Mouse (Mus musculus) forebrain, postnatal 0 days (tissue): ENCODE data around the gene Prkcb. TPM values are rescaled to one million over a fixed set of nuclear protein-coding genes. Genes with fewer than 3 reads are reported as not detected.

ENCODE experiments used
- ATAC-seq: fragments of 200-750 bp; cut with Nextera tagmentation; 2 replicates; pipeline ENCODE4 v1.8.0; 2017; ENCODE audit warnings: mild to moderate bottlenecking, moderate library complexity
- DNase-seq: peaks from one replicate; pipeline ENCODE4 v3.0.0-alpha.2; 2015
- H3K27ac ChIP-seq: fragments of 300-500 bp; sonication (generic); 2 replicates; pipeline ENCODE4 v1.5.1; 2014; ENCODE audit warnings: low read depth, mild to moderate bottlenecking, antibody characterized with exemption, low read length, moderate library complexity, mixed read lengths
- H3K27me3 ChIP-seq: fragments of 300-500 bp; sonication (generic); 2 replicates; pipeline ENCODE4 v1.6.1; 2014; ENCODE audit warnings: mild to moderate bottlenecking, low read length, mixed read lengths; ENCODE audit not compliant: insufficient read depth
- H3K36me3 ChIP-seq: fragments of 300-500 bp; sonication (generic); 2 replicates; pipeline ENCODE4 v1.6.1; 2014; ENCODE audit warnings: mild to moderate bottlenecking, moderate library complexity; ENCODE audit not compliant: insufficient read depth
- H3K4me1 ChIP-seq: fragments of 300-500 bp; sonication (generic); 2 replicates; pipeline ENCODE4 v1.6.1; 2014; ENCODE audit warnings: antibody characterized with exemption; ENCODE audit not compliant: insufficient read depth
- H3K4me2 ChIP-seq: fragments of 300-500 bp; sonication (generic); 2 replicates; pipeline ENCODE4 v1.6.1; 2014; ENCODE audit warnings: low read depth, mild to moderate bottlenecking, moderate library complexity
- H3K4me3 ChIP-seq: fragments of 300-500 bp; sonication (generic); 2 replicates; pipeline ENCODE4 v1.5.1; 2014; ENCODE audit warnings: low read depth, low read length, mixed read lengths
- H3K9ac ChIP-seq: fragments of 300-500 bp; sonication (generic); 2 replicates; pipeline ENCODE4 v1.6.1; 2014; ENCODE audit warnings: mild to moderate bottlenecking
- H3K9me3 ChIP-seq: fragments of 300-500 bp; sonication (generic); 2 replicates; pipeline ENCODE4 v1.6.1; 2016; ENCODE audit warnings: low read length
- CTCF ChIP-seq: sonication (generic); IDR thresholded peaks from 2 replicates; pipeline ENCODE4 v1.5.1; 2016; ENCODE audit warnings: antibody characterized with exemption, control low read depth, low read depth
- WGBS: fragments of 180-500 bp; shearing (Covaris S2); extraction: QIAGEN DNeasy Blood & Tissue Kit; methylation state at CpG from one replicate; pipeline ENCODE4 v1.1.7; 2014; 5-methylcytosine and 5-hydroxymethylcytosine counted together
- polyA plus RNA-seq: library from polyadenylated mRNA; unstranded; fragments of >200 nt; fragmentation: Nextera tagmentation; extraction: Ambion mirVana; gene quantifications from 2 replicates; pipeline ENCODE4 v1.2.1, GENCODE M21; 2015
- total RNA-seq: library from RNA; depleted of rRNA; stranded (reverse); fragments of >200 nt; gene quantifications from 2 replicates; pipeline ENCODE4 v1.2.3, GENCODE M21; 2014

Gene Prkcb
- total and polyA plus RNA-seq, 2 experiments from 2014 or later: 145 to 207 TPM

DNA sequence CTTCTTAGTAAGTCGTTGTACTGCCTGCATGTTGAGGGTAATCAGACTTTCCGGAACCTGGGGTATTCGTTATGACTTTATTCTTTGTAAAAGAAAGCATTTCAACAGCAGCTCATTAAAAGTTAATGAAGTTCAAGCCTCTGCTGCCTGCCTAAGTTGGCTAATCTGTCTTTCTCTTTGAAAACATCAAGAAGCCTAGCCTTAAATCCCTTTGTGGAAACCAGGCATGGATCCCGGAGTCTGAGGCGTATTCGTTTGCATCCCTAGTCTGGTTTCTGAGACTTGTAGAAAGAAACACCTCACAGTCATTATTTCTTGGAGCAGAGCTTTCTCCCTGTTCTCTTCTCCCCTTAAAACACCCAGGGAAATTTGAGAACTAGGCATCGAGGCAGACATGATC, 90.7 kb downstream of the Prkcb start:
- TF ChIP-seq CTCF: no peak
- Histone ChIP-seq H3K4me2 (no peak overlapping the region), H3K9ac (no peak overlapping the region), H3K36me3 (no peaks in the 10 kb centered on the region), H3K27me3 (no peaks in the 10 kb centered on the region), H3K27ac (no peak overlapping the region), H3K9me3 (no peaks in the 10 kb centered on the region), H3K4me1 (peaks cover 2% of the 10 kb centered on the region; the same call in 1 of the 2 replicates), H3K4me3 (no peak overlapping the region)
- DNase-seq (no peak), ATAC-seq (no peak)
- WGBS: 13% methylated on average over 7 of the region's 7 CpGs

DNA sequence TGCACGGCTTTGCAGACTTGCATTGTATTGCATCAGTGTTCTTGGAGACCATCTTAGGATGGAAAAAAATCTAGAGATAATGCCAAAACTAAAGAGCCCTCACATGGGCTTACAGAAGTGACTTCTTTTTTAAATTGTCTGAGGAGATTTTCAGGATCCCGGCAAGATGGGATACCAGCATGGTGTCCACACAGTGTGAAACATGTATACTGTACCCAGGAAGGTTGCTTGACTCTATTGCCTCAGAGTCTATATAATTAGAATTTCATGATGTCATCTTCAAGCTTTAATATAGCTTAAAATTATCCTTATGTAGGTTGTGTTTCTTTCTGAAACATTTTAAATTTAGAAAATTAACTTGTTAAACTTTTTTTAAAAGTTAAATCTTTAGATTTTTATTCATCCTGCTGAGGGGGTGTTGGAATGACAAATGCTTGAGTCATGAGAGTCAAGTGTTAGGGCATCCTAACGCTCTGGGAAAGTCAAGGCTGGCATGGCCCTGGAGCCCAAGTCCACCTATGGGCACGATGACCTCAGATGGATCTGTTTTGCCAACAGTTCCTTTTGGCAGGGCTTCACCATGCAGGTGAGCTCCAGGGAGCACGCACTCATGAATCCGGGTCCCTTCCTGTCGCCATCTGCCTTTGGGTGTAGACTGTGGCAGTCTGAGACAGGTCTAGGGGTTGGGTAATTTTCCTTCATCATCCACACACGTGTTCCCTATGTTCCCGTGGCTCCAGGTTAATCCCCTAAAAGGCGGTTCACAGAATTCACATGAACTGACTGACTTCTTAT, 92.0 kb downstream of the Prkcb start:
- DNase-seq: no peak
- 85% methylated on average over 10 of the region's 10 CpGs for WGBS

DNA sequence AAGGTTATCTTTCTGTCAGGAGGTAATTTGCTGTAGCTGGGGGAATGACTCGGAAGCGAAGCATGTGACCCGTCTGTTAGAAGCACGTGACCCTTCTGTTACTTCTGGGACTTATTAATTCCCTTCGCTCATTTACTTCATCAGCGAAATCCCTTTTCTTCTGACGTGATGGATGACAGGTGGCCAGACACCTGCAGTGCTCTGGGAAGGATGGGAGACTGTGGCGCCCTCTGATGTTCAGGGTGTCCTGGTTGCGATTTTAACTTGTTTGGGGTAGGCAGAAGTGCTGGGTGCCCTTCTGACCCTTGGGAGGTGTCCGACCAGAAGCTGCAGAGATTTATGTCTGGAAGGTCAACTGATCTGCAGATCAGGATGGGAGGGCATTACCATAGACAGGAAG, 93.0 kb downstream of the Prkcb start:
- H3K4me2 ChIP-seq: no peak overlapping the region
- peaks cover 2% of the 10 kb centered on the region; the same call in 1 of the 2 replicates for H3K4me1 ChIP-seq
- H3K36me3 ChIP-seq: no peaks in the 10 kb centered on the region
- H3K9me3 ChIP-seq: no peaks in the 10 kb centered on the region
- TF ChIP-seq CTCF: no peak
- no peak for ATAC-seq
- H3K9ac ChIP-seq: no peak overlapping the region
- no peak for DNase-seq
- 71% methylated on average over 10 of the region's 10 CpGs for WGBS
- no peak overlapping the region for H3K4me3 ChIP-seq
- no peak overlapping the region for H3K27ac ChIP-seq
- H3K27me3 ChIP-seq: no peaks in the 10 kb centered on the region

More for the DNA sequence above, 92.0 kb downstream of the Prkcb start:
- Histone ChIP-seq H3K4me1 (peaks cover 2% of the 10 kb centered on the region; the same call in 1 of the 2 replicates), H3K36me3 (no peaks in the 10 kb centered on the region), H3K27ac (no peak overlapping the region), H3K9ac (no peak overlapping the region), H3K9me3 (no peaks in the 10 kb centered on the region), H3K4me2 (no peak overlapping the region), H3K27me3 (no peaks in the 10 kb centered on the region), H3K4me3 (no peak overlapping the region)
- ATAC-seq: no peak
- no peak for TF ChIP-seq CTCF

DNA sequence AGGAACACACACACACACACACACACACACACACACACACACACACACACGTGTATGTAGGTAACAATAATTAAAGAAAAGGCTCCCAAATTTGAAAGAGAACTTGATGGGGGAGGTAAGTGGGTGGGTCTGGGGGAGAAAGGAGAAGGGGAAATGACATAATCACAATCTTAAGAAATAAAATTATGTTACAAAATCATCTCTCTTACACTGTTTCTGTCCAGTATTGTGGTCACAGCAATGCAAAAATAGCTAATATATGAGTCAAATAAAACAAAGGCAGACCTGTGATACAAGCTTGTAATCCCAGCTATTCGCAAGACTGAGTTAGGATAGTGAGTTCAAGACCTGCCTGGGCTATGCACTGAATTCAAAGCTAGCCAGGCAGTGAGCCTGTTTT, 94.7 kb downstream of the Prkcb start:
- no peak overlapping the region for H3K27ac ChIP-seq
- no peaks in the 10 kb centered on the region for H3K9me3 ChIP-seq
- WGBS: 87% methylated on average over 2 of the region's 2 CpGs
- no peak overlapping the region for H3K9ac ChIP-seq
- H3K4me3 ChIP-seq: no peak overlapping the region
- H3K36me3 ChIP-seq: no peaks in the 10 kb centered on the region
- peaks cover 2% of the 10 kb centered on the region; the same call in 1 of the 2 replicates for H3K4me1 ChIP-seq
- no peaks in the 10 kb centered on the region for H3K27me3 ChIP-seq
- no peak for DNase-seq
- TF ChIP-seq CTCF: no peak
- no peak for ATAC-seq
- no peak overlapping the region for H3K4me2 ChIP-seq

DNA sequence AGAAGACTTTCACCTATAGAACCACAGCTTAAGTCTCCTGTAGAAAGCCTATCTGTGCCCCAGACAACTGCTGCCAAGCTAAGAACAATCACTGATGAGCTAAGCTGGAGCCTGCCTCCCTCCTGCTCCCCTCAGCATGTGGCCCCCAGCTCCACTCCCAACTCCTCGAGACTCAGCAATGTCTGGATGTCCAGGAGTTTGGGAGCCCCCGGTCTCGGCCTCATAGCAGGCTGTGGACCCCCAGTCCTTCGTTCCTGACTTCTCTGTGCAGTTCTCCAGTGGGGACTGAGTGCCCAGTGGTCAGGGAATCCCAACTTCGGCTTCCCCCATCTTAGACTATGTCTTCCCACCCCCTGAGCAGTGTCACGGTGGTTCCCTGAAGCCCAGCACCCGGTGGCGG, 96.3 kb downstream of the Prkcb start:
- no peak overlapping the region for H3K27ac ChIP-seq
- ATAC-seq: no peak
- H3K4me2 ChIP-seq: no peak overlapping the region
- H3K4me1 ChIP-seq: peaks cover 7% of the 10 kb centered on the region
- WGBS: 88% methylated on average over 8 of the region's 8 CpGs
- no peaks in the 10 kb centered on the region for H3K9me3 ChIP-seq
- H3K36me3 ChIP-seq: no peaks in the 10 kb centered on the region
- no peak for DNase-seq
- no peak for TF ChIP-seq CTCF
- no peak overlapping the region for H3K4me3 ChIP-seq
- H3K9ac ChIP-seq: no peak overlapping the region
- no peaks in the 10 kb centered on the region for H3K27me3 ChIP-seq

DNA sequence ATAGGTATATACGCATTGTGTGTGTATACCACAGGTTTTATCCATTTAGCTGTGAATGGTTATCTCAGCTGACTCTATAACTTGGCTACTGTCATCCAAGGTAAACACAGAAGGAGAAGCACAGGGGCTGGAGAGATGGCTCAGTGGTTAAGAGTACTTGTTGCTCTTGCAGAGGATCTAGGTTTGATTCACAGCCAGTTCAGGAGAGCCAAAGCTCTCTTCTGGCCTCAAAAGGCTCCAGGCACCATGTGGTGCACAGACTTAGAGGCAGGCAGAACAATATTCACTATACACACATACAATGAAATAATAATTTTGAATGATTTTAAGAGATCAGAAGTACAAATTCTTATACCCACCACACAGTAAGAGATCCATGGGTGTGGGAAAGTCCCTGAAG, 98.0 kb downstream of the Prkcb start:
- Histone ChIP-seq H3K27me3 (no peaks in the 10 kb centered on the region), H3K4me1 (peaks cover 14% of the 10 kb centered on the region; the same call in 1 of the 2 replicates), H3K4me3 (no peak overlapping the region), H3K4me2 (no peak overlapping the region), H3K36me3 (no peaks in the 10 kb centered on the region), H3K27ac (no peak overlapping the region), H3K9me3 (no peaks in the 10 kb centered on the region), H3K9ac (no peak overlapping the region)
- DNase-seq (no peak), ATAC-seq (no peak)
- TF ChIP-seq CTCF: no peak
- WGBS: 91% methylated on average over 1 of the region's 1 CpGs

DNA sequence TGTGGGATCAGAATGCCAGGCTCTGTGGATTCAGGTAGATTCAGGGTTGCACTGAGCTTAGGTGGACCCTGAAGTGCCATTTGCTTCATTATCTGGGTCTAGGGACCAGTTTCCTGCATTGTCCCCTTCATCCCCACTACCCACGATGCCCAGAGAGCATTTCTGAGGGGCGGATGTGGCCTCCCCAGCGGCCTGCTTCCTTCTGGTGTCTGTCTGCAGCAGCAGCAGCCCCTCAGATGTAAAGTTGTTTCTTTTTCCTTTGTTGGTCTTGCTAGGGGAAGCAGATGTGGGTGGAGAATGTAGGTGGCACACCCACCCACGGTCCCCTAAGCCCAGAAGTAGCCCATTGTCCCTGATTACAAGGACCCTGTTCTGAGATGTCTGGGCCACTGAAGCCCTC, 99.3 kb downstream of the Prkcb start:
- Histone ChIP-seq H3K4me3 (no peak overlapping the region), H3K9me3 (no peaks in the 10 kb centered on the region), H3K27me3 (no peaks in the 10 kb centered on the region), H3K27ac (no peak overlapping the region), H3K4me1 (peaks cover 14% of the 10 kb centered on the region; the same call in 1 of the 2 replicates), H3K36me3 (no peaks in the 10 kb centered on the region), H3K4me2 (no peak overlapping the region), H3K9ac (no peak overlapping the region)
- no peak for TF ChIP-seq CTCF
- 77% methylated on average over 4 of the region's 4 CpGs for whole genome bisulfite sequencing
- ATAC-seq: no peak
- DNase-seq: no peak
